17 mouse cellular contexts compared by ENCODE assay signal in the genomic region with DNA sequence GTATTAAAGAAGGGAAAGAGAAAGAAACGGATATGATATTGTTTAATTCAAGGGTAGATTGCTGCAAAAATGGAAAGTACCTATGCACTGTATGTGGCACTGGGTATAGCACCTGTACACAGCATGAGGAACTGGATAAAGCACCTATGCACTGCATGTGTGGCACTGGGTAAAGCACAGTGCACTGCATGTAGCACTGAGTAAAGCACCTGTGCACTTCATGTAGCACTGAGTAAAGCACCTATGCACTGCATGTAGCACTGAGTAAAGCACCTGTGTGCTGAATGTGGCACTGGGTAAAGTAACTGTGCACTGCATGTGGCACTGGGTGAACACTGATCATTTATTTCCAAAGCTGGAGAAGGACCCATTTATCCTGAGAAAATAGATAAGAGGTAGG.
"Had no signal": no experiment of that assay in that cellular context is flagged by ENCODE, and none has a peak within 500 bp of the region (broad histone marks: within the 10 kb centered on the region; RNA-seq: fewer than 3 reads in every experiment).

No protein-coding gene starts in this region.

- H3K4me2 ChIP-seq: lung, embryonic 14.5 days; midbrain, embryonic 11.5 days; neural tube, embryonic 13.5 days; neural tube, embryonic 15.5 days had no signal

- H3K9ac ChIP-seq: liver, embryonic 14.5 days; lung, embryonic 14.5 days; neural tube, embryonic 13.5 days; neural tube, embryonic 15.5 days had no signal

- H3K27ac ChIP-seq: liver, embryonic 14.5 days; neural tube, embryonic 13.5 days; neural tube, embryonic 15.5 days had no signal

- H3K27me3 ChIP-seq: neural tube, embryonic 13.5 days; neural tube, embryonic 15.5 days had no signal

- H3K9me3 ChIP-seq: neural tube, embryonic 13.5 days; neural tube, embryonic 15.5 days had no signal

- H3K4me3 ChIP-seq: myocyte; neural tube, embryonic 13.5 days; neural tube, embryonic 15.5 days had no signal

- H3K4me1 ChIP-seq: neural tube, embryonic 13.5 days; neural tube, embryonic 15.5 days had no signal

- H3K36me3 ChIP-seq: neural tube, embryonic 13.5 days; neural tube, embryonic 15.5 days had no signal

- DNase-seq: lung, adult 18-20 months; lung, embryonic 14.5 days; lung, postnatal 10 days; lung, postnatal 4 days; retina, postnatal 1 day; right cerebral cortex, adult 18-20 months; right cerebral cortex, postnatal 25 days; right cerebral cortex, postnatal 4 days; spleen, adult 18-20 months; thymus, adult 18-20 months; thymus, postnatal 14 days; thymus, postnatal 36 days had no signal
